25 mouse cellular contexts compared by ENCODE assay signal in genomic region chrX:102601269-102601668, GRCm38 (mm10). TPM values are rescaled to one million over a fixed set of nuclear protein-coding genes. Genes with fewer than 3 reads are reported as not detected.
A peak's percentile ranks its signal among the peaks of the same experiment; 100 is the strongest.
DNase-seq lines count a peak whose midpoint lies in the region; ATAC-seq and TF ChIP-seq lines count a peak whose summit lies in the region.
"Had no signal": no experiment of that assay in that cellular context is flagged by ENCODE, and none has a peak within 500 bp of the region (broad histone marks: within the 10 kb centered on the region; RNA-seq: fewer than 3 reads in every experiment).

No protein-coding gene starts in this region.

- no peak for TF ChIP-seq EP300 in lung, postnatal 0 days (IDR thresholded peaks at IDR 0.05)

- H3K27me3 ChIP-seq in lung, postnatal 0 days (replicated peaks; ENCODE audit: insufficient read depth, low read length) = no peaks in the 10 kb centered on the region
- H3K27me3 ChIP-seq: midbrain, embryonic 15.5 days; neural tube, embryonic 12.5 days had no signal

- no peaks in the 10 kb centered on the region for H3K36me3 ChIP-seq in lung, postnatal 0 days (ENCODE audit: insufficient read depth, low read length)
- H3K36me3 ChIP-seq: embryonic facial prominence, embryonic 13.5 days; forebrain, embryonic 10.5 days; hindbrain, embryonic 12.5 days; midbrain, embryonic 15.5 days; neural tube, embryonic 12.5 days had no signal

- DNase-seq in lung, postnatal 0 days (ENCODE audit: low spot score) = peak; percentile 4
- DNase-seq in lung, postnatal 36 days = no peak
- peak; percentile 3 for DNase-seq in c-Kit-positive CD71-positive TER-119-negative erythroid progenitor cells, embryonic 14.5 days (ENCODE audit: low read depth)
- DNase-seq in fat pad, adult 2 months (ENCODE audit: extremely low read depth, low read depth, low spot score) = peak; percentile 16
- DNase-seq in right cerebral cortex, adult 18-20 months = no peak
- no peak for DNase-seq in embryo, embryonic 9.5 days (ENCODE audit: extremely low spot score)
- DNase-seq: cerebellum, adult 8-10 months; gastrocnemius, postnatal 14 days; heart, adult 18-20 months; kidney, postnatal 36 days; layer of hippocampus, postnatal 36 days; lung, adult 2 months; retina, postnatal 1 day; right cerebral cortex, postnatal 4 days; thymus, adult 18-20 months; thymus, postnatal 36 days had no signal

- H3K4me1 ChIP-seq in lung, postnatal 0 days (ENCODE audit: insufficient read depth, low read depth, low read length) = no peaks in the 10 kb centered on the region
- H3K4me1 ChIP-seq: embryonic facial prominence, embryonic 13.5 days; forebrain, embryonic 10.5 days; hindbrain, embryonic 12.5 days; limb, embryonic 12.5 days; midbrain, embryonic 15.5 days; neural tube, embryonic 12.5 days had no signal

- H3K4me2 ChIP-seq in lung, postnatal 0 days (replicated peaks; ENCODE audit: low read depth, low read length) = no peak overlapping the region
- H3K4me2 ChIP-seq: embryonic facial prominence, embryonic 13.5 days; hindbrain, embryonic 12.5 days; limb, embryonic 12.5 days; midbrain, embryonic 15.5 days; neural tube, embryonic 12.5 days had no signal

- WGBS in lung, postnatal 0 days = 57% methylated on average over 2 of the region's 2 CpGs

- no peak overlapping the region for H3K27ac ChIP-seq in lung, postnatal 0 days (ENCODE audit: low read length)
- H3K27ac ChIP-seq: embryonic facial prominence, embryonic 13.5 days; forebrain, embryonic 10.5 days; hindbrain, embryonic 12.5 days; limb, embryonic 12.5 days; midbrain, embryonic 15.5 days; neural tube, embryonic 12.5 days had no signal

- H3K4me3 ChIP-seq in lung, postnatal 0 days (ENCODE audit: low read depth, low read length) = no peak overlapping the region
- H3K4me3 ChIP-seq: embryonic facial prominence, embryonic 13.5 days; forebrain, embryonic 10.5 days; hindbrain, embryonic 12.5 days; limb, embryonic 12.5 days; midbrain, embryonic 15.5 days; neural tube, embryonic 12.5 days had no signal

- H3K9ac ChIP-seq in lung, postnatal 0 days (replicated peaks; ENCODE audit: low read depth) = no peak overlapping the region
- H3K9ac ChIP-seq: embryonic facial prominence, embryonic 13.5 days; hindbrain, embryonic 12.5 days; limb, embryonic 12.5 days; midbrain, embryonic 15.5 days; neural tube, embryonic 12.5 days had no signal

- ATAC-seq in lung, postnatal 0 days = no peak
- ATAC-seq in megakaryocyte-erythroid progenitor cell, adult 5-6 weeks (replicated peaks; ENCODE audit: low FRiP score, low TSS enrichment, poor library complexity, severe bottlenecking) = peak; percentile 65
- ATAC-seq: forebrain, embryonic 16.5 days; intestine, postnatal 0 days; midbrain, embryonic 15.5 days had no signal

- H3K9me3 ChIP-seq in lung, postnatal 0 days (ENCODE audit: low read length) = no peaks in the 10 kb centered on the region
- H3K9me3 ChIP-seq: embryonic facial prominence, embryonic 13.5 days; forebrain, embryonic 10.5 days; hindbrain, embryonic 12.5 days; limb, embryonic 12.5 days; midbrain, embryonic 15.5 days; neural tube, embryonic 12.5 days had no signal

- no peak for TF ChIP-seq CTCF in lung, postnatal 0 days (IDR thresholded peaks at IDR 0.05)

RNA-seq across cellular contexts. Expression of gene Phka1, which starts 42.8 kb away (rescaled TPM):
- polyA plus RNA-seq in lung, postnatal 0 days (2015; fragmentation: Nextera tagmentation; extraction: Ambion mirVana) = 4.5 and 5.6 TPM in 2 replicates
- total RNA-seq in megakaryocyte-erythroid progenitor cell, adult 5-6 weeks (2014; fragmentation: Nextera tagmentation) = 2.4 and 3.0 TPM in 2 replicates
- 1.1 and 3.7 TPM in 2 replicates for total RNA-seq in megakaryocyte-erythroid progenitor cell, adult 5-6 weeks (2017)

Comparison
In these comparisons a context has a peak if more than half of its experiments do, and no peak if none do; other contexts are left out.
1. DNase-seq: peak in lung, postnatal 0 days (single experiment), c-Kit-positive CD71-positive TER-119-negative erythroid progenitor cells, embryonic 14.5 days (single experiment) and fat pad, adult 2 months (single experiment); none in lung, postnatal 36 days (single experiment), right cerebral cortex, adult 18-20 months (single experiment) and embryo, embryonic 9.5 days (single experiment).